Mouse (Mus musculus) lung, postnatal 0 days (tissue): ENCODE data around the gene Spock1.

ENCODE experiments used
- CTCF ChIP-seq: IDR thresholded peaks from 2 replicates; pipeline ENCODE4 v1.5.1; 2016; ENCODE audit warnings: antibody characterized with exemption, mild to moderate bottlenecking
- EP300 ChIP-seq: IDR thresholded peaks from 2 replicates; pipeline ENCODE4 v1.6.1; 2016; ENCODE audit warnings: antibody characterized with exemption, mild to moderate bottlenecking, control low read depth

GRCm38 (mm10) chr13:57435726-57436220, 472.4 kb downstream of the Spock1 start:
- no peak for TF ChIP-seq CTCF
- no peak for TF ChIP-seq EP300
